Mouse (Mus musculus) spleen, embryonic (tissue): ENCODE results near the gene Psg25.
"Not testable (repeated sequence)": the region's sequence is repeated elsewhere in the genome, so short reads cannot be mapped to it uniquely, and the experiment has no call there.

Source experiments
- CTCF ChIA-PET: fragments of 350-600 bp; sonication (Branson Sonifier 250); formaldehyde crosslinking; loops from one replicate; lab custom pipeline; 2022; lab: Charles Lee

Gene Psg25

DNA sequence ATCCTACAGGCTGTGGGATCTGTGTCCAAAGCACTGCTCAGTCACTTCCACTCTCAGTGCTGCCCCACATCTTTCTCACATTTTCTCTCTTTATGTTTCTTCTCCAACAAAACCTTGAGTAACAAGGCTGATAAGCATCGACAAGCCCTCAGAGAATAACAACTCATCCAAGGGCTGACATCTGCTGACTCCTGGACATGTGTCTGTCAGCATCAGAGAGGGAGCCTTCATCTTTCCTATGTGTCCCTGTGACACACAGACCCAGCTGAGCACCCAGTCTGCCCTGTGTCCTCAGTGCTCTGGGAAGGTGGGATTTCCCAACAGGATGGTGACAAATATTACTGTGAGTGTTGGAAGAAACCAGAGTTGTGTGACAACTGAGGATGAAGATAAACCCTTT lies at the start of gene Psg25:
Gene Psg25, minus strand, starts transcription at position 101 of the 400 bp plus-strand sequence.
- CTCF ChIA-PET, result no interaction called here

DNA sequence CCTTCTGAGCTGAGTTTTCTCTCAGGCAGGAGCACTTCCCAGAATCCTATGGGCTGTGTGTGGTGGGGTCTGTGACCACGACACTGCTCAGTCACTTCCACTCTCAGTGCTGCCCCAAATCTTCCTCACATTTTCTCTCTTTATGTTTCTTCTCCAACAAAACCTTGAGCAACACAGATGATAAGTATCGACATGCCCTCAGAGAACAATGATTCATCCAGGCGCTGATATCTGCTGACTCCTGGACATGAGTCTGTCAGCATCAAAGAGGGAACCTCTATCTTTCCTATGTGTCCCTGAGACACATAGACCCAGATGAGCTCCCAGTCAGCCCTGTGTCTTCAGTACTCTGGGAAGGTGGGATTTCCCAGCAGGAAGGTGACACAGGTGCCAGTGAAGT lies 35.1 kb upstream of the Psg25 start, which contains the start of gene Psg27:
Gene Psg27, minus strand, starts transcription at position 101 of the 400 bp plus-strand sequence.
- CTCF ChIA-PET, result no interaction called here

DNA sequence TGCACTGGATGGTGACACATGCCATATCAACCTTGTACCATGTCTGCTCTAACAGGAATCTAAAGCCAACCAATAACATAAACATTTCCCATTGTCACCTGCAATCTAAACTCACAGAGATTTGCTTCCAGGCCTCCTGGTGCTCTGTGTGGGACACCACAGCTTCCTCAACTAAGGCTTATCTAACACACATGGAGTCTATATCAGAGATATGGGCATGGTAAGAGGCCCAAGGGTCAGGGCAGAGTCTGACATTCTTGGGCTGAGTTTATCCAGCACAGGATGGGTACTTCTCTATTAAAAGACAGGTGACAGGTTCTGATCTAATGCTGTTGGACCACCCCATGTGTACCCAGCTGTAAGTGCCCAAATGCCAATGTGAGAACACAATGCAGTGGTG lies 27.8 kb upstream of the Psg25 start:
- CTCF ChIA-PET, result no interaction called here

DNA sequence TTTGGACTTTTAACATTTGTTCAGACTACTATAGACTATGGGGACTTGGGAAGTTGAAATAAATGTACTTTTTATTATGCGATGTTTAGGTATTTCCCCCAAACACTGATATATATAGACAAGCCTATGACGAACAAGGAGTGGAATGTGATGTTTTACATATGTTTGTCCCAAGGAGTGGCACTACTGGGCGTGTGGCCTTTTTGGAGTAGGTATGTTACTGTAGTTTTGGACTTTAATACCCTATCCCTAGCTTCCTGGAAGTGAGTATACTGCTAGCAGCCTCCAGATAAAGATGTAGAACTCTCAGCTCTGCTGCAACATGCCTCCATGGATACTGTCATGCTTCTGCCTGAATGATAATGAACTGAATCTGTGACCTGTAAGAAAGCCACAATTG lies 23.7 kb upstream of the Psg25 start:
- CTCF ChIA-PET, result not testable (repeated sequence)

DNA sequence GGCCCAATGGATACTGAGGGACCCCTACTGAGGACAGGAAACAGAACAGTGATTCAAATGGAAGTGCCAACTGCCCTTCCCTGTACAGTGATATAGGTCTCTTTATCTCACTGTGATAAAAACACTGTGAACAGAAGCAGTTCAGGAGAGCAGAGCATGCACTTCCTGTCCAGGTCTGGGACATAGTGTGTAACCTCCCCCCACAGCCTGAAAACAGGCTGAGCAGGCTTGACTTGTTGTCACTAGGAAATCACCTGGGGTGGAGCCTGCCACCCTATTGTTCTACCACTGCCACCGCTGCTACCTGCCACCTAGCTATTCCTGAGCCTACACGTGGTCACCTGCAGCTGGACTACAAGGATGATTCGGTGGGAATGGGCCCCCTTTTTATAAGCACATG lies 1.4 kb upstream of the Psg25 start:
- CTCF ChIA-PET, result no interaction called here

DNA sequence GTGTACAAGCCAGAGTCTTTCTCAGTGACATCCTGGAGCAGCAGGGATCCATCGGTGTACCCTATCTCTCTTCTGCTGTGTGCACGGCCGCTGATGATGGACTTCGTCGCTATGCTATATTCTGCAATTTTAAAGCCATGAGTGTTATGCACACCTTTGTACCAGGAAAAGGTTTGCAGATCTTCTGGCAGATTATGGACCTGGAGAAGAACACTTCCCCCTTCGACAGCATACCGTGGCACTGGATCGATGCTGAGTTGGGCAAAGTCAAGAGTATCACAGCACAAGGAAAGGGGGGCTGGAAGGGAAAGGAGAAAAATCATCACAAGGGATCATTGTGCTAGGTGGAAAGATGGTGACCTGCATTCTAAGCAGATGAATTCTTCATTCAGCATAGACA lies 7.4 kb downstream of the Psg25 start:
- CTCF ChIA-PET, result no interaction called here

DNA sequence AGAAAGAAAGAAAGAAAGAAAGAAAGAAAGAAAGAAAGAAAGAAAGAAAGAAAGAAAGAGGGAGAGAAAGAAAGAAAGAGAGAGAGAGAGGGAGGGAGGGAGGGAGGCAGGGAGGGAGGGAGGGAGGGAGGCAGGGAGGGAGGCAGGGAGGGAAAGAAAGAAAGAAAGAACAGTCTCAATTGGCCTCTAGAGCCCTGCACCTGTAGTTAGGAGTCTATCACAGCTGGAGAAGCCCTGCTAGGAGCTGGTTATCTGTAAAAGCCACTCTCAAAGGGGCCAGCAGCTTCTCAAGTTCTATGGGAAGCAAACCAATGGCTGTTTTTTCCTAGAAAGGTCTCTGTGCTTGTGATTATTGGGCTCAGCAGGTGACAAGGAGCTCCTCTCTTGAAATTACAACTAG lies 19.2 kb downstream of the Psg25 start:
- CTCF ChIA-PET, result not testable (repeated sequence)

DNA sequence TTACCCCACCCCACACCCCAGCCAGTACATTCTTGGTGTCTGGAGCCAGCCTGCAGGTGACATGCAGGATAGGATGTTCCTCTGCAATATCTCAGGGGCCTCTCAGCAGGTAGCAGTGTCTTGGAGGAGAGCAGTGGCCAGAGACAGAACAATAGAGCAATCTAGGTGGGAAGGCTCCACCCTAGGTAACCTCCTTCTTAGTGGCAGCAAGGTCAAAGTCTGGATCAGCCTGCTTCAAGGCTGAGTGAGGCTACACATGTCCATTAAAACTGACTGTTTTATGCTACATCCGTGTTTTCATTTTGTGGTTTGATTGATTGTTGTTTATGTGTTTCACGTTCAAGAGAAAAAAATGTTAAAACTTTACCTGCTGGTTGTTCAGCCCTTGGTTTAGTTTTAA lies 19.7 kb downstream of the Psg25 start:
- CTCF ChIA-PET, result not testable (repeated sequence)

DNA sequence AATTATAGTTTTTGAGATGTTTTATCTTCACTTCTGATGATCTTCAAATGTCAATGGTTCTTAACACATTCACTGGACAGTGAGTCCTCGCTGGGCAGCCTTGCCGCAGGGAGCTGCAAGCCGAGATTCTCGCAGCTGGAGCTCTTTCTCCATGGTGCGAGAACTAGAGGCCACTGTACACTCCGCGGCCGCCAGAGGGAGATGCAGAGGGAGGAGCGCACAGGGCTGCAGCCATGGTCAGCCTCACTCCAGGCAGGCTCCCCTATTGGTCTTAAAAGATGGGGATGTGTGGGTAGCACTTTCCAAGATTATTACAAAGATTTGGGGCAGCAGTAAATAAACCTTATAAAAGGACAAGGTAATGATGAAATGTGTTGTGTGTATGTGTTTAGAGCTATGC lies 20.6 kb downstream of the Psg25 start:
- CTCF ChIA-PET, result no interaction called here

DNA sequence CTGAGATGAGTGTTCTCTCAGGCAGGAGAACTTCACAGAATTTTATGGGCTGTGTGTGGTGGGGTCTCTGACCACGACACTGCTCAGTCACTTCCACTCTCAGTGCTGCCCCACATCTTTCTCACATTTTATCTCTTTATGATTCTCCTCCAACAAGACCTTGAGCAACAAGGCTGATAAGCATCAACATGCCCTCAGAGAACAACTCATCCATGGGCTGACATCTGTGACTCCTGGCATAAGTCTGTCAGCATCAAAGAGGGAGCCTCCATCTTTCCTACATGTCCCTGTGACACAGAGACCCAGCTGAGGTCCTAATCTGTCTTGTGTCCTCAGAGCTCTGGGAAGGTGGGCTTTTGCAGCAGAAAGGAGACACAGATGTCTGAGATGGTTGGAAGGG lies 48.0 kb downstream of the Psg25 start, which contains the start of gene Psg26:
Gene Psg26, minus strand, starts transcription at position 101 of the 400 bp plus-strand sequence.
- CTCF ChIA-PET, result no interaction called here
